Comparison of ENCODE assay signal across 10 mouse cellular contexts in genomic region chr8:89270001-89270400, GRCm38 (mm10).
"Had no signal": no experiment of that assay in that cellular context is flagged by ENCODE, and none has a peak within 500 bp of the region (broad histone marks: within the 10 kb centered on the region; RNA-seq: fewer than 3 reads in every experiment).

No protein-coding gene starts in this region.

- H3K36me3 ChIP-seq: limb, embryonic 13.5 days; neural tube, embryonic 12.5 days had no signal

- H3K4me3 ChIP-seq: layer of hippocampus, adult 2 months; limb, embryonic 13.5 days; myocyte; neural tube, embryonic 12.5 days had no signal

- H3K4me2 ChIP-seq: limb, embryonic 13.5 days; neural tube, embryonic 12.5 days had no signal

- H3K27me3 ChIP-seq: neural tube, embryonic 12.5 days had no signal

- H3K9ac ChIP-seq: limb, embryonic 13.5 days; liver, embryonic 14.5 days; neural tube, embryonic 12.5 days had no signal

- H3K27ac ChIP-seq: layer of hippocampus, adult 2 months; limb, embryonic 13.5 days; liver, embryonic 14.5 days; neural tube, embryonic 12.5 days; stomach, postnatal 0 days had no signal

- DNase-seq: kidney, postnatal 10 days; kidney, postnatal 4 days; left cerebral cortex, postnatal 4 days; lung, adult 18-20 months had no signal
